Mouse (Mus musculus) MEL (cell line): ENCODE data around the gene Rab8b. TPM values are rescaled to one million over a fixed set of nuclear protein-coding genes. Genes with fewer than 3 reads are reported as not detected.
"Not testable (repeated sequence)": the region's sequence is repeated elsewhere in the genome, so short reads cannot be mapped to it uniquely, and the experiment has no call there.

ENCODE experiments used
- DNase-seq: peaks from one replicate; pipeline ENCODE4 v3.0.0; 2011; ENCODE audit warnings: low read depth, low spot score
- H3K27ac ChIP-seq: 2 replicates; pipeline ENCODE4 v1.5.1; 2012; ENCODE audit warnings: low read depth, mild to moderate bottlenecking, control low read depth, low read length, moderate library complexity; ENCODE audit not compliant: control insufficient read depth
- H3K27me3 ChIP-seq, 2 experiments: fragments of 150-350 bp in 1 of 2; sonication (generic) in 1 of 2; 2 replicates each; pipeline ENCODE4 v1.6.1; 2012; ENCODE audit warnings: low read length in 2 of 2, mild to moderate bottlenecking in 2 of 2, improper control_type of control experiment in 1 of 2, moderate library complexity in 1 of 2; ENCODE audit not compliant: insufficient read depth in 2 of 2, control insufficient read depth in 1 of 2
- H3K36me3 ChIP-seq, 2 experiments: 2 replicates each; pipeline ENCODE4 v1.6.1; 2012 to 2014; ENCODE audit warnings: low read length in 2 of 2, improper control_type of control experiment in 1 of 2, inconsistent platforms in 1 of 2, mild to moderate bottlenecking in 1 of 2; ENCODE audit not compliant: insufficient read depth in 2 of 2, control insufficient read depth in 1 of 2
- H3K4me1 ChIP-seq, 2 experiments: fragments of 150-350 bp in 1 of 2; sonication (generic) in 1 of 2; 2 replicates each; pipeline ENCODE4 v1.6.1; 2012; ENCODE audit warnings: low read length in 2 of 2, improper control_type of control experiment in 1 of 2, mild to moderate bottlenecking in 1 of 2; ENCODE audit not compliant: insufficient read depth in 2 of 2, control insufficient read depth in 1 of 2
- H3K4me3 ChIP-seq, 2 experiments: fragments of 150-350 bp in 1 of 2; sonication (generic) in 1 of 2; 2 replicates each; pipeline ENCODE4 v1.5.1; 2012; ENCODE audit warnings: low read depth in 2 of 2, low read length in 2 of 2, mild to moderate bottlenecking in 2 of 2, moderate library complexity in 2 of 2, control low read depth in 1 of 2, improper control_type of control experiment in 1 of 2; ENCODE audit not compliant: control insufficient read depth in 1 of 2, insufficient read depth in 1 of 2
- H3K79me2 ChIP-seq: 2 replicates; pipeline ENCODE4 v1.6.1; 2012; ENCODE audit warnings: mild to moderate bottlenecking, low read length, moderate library complexity; ENCODE audit not compliant: control insufficient read depth, poor library complexity, insufficient read depth
- H3K9ac ChIP-seq: 2 replicates; pipeline ENCODE4 v1.6.1; 2012; ENCODE audit warnings: low read depth, mild to moderate bottlenecking, control low read depth, low read length, moderate library complexity; ENCODE audit not compliant: control insufficient read depth, poor library complexity, severe bottlenecking
- H3K9me3 ChIP-seq: fragments of 150-350 bp; sonication (generic); replicated peaks from 2 replicates; pipeline ENCODE4 v1.6.1; 2012; ENCODE audit warnings: mild to moderate bottlenecking, low read length, improper control_type of control experiment, moderate library complexity; ENCODE audit not compliant: insufficient read depth
- BHLHE40 ChIP-seq: IDR thresholded peaks from 2 replicates; pipeline ENCODE4 v1.6.1; 2012; ENCODE audit warnings: low read depth, mild to moderate bottlenecking, inconsistent platforms, low read length, improper control_type of control experiment, borderline replicate concordance
- CHD1 ChIP-seq: IDR thresholded peaks from 2 replicates; pipeline ENCODE4 v1.6.1; 2012; ENCODE audit warnings: low read depth, mild to moderate bottlenecking, inconsistent platforms, low read length, improper control_type of control experiment
- CTCF ChIP-seq, 3 experiments: IDR thresholded peaks in 2 of 3; conservative IDR thresholded peaks in 1 of 3; 2 replicates each; pipeline ENCODE4 v1.5.1; 2011 to 2012; ENCODE audit warnings: low read length in 3 of 3, low read depth in 2 of 3, mild to moderate bottlenecking in 2 of 3, improper control_type of control experiment in 1 of 3, inconsistent platforms in 1 of 3, mixed read lengths in 1 of 3, moderate library complexity in 1 of 3; ENCODE audit not compliant: control insufficient read depth in 1 of 3, insufficient read depth in 1 of 3, poor library complexity in 1 of 3, severe bottlenecking in 1 of 3
- ELF1 ChIP-seq: IDR thresholded peaks from 2 replicates; pipeline ENCODE4 v1.6.1; 2014; ENCODE audit warnings: low read depth, mild to moderate bottlenecking, inconsistent platforms, low read length, improper control_type of control experiment, moderate library complexity
- EP300 ChIP-seq, 2 experiments: IDR thresholded peaks; 2 replicates each; pipeline ENCODE4 v1.6.1; 2011; ENCODE audit warnings: improper control_type of control experiment in 2 of 2, low read length in 2 of 2, low read depth in 1 of 2, mild to moderate bottlenecking in 1 of 2
- HCFC1 ChIP-seq: IDR thresholded peaks from 2 replicates; pipeline ENCODE4 v1.6.1; 2012; ENCODE audit warnings: low read depth, mild to moderate bottlenecking, inconsistent platforms, low read length, improper control_type of control experiment, moderate library complexity
- KAT2A ChIP-seq: conservative IDR thresholded peaks from 2 replicates; pipeline ENCODE4 v1.6.1; 2012; ENCODE audit warnings: low read depth, low read length, improper control_type of control experiment, inconsistent platforms
- MAFK ChIP-seq: IDR thresholded peaks from 2 replicates; pipeline ENCODE4 v1.6.1; 2011; ENCODE audit warnings: low read depth, mild to moderate bottlenecking, low read length, improper control_type of control experiment, borderline replicate concordance
- MAZ ChIP-seq: IDR thresholded peaks from 2 replicates; pipeline ENCODE4 v1.6.1; 2012; ENCODE audit warnings: low read depth, mild to moderate bottlenecking, inconsistent platforms, low read length, improper control_type of control experiment
- MEF2A ChIP-seq: IDR thresholded peaks from 2 replicates; pipeline ENCODE4 v1.6.1; 2014; ENCODE audit warnings: low read depth, mild to moderate bottlenecking, inconsistent platforms, low read length, improper control_type of control experiment; ENCODE audit not compliant: poor library complexity, insufficient replicate concordance, severe bottlenecking; ENCODE audit errors: extremely low read depth
- MXI1 ChIP-seq: IDR thresholded peaks from 2 replicates; pipeline ENCODE4 v1.6.1; 2011; ENCODE audit warnings: mild to moderate bottlenecking, low read depth, low read length, improper control_type of control experiment
- MYB ChIP-seq: IDR thresholded peaks from 2 replicates; pipeline ENCODE4 v1.6.1; 2011; ENCODE audit warnings: mild to moderate bottlenecking, low read depth, low read length, improper control_type of control experiment
- NELFE ChIP-seq: IDR thresholded peaks from 2 replicates; pipeline ENCODE4 v1.6.1; 2011; ENCODE audit warnings: low read depth, low read length, improper control_type of control experiment
- POLR2A ChIP-seq, 2 experiments: IDR thresholded peaks; 2 replicates each; pipeline ENCODE4 v1.6.1; 2011 to 2012; ENCODE audit warnings: low read length in 2 of 2, mild to moderate bottlenecking in 2 of 2, control low read depth in 1 of 2, improper control_type of control experiment in 1 of 2, low read depth in 1 of 2, moderate library complexity in 1 of 2; ENCODE audit not compliant: control insufficient read depth in 1 of 2, insufficient read depth in 1 of 2, poor library complexity in 1 of 2
- POLR2AphosphoS2 ChIP-seq: IDR thresholded peaks from 2 replicates; pipeline ENCODE4 v1.6.1; 2011; ENCODE audit warnings: low read length, improper control_type of control experiment
- POLR2AphosphoS5 ChIP-seq: IDR thresholded peaks from 2 replicates; pipeline ENCODE4 v1.6.1; 2012; ENCODE audit warnings: low read depth, borderline replicate concordance, mild to moderate bottlenecking, inconsistent platforms, low read length, moderate library complexity, mixed read lengths
- RAD21 ChIP-seq: IDR thresholded peaks from 2 replicates; pipeline ENCODE4 v1.6.1; 2011; ENCODE audit warnings: mild to moderate bottlenecking, low read depth, low read length, improper control_type of control experiment
- RCOR1 ChIP-seq: IDR thresholded peaks from 2 replicates; pipeline ENCODE4 v1.6.1; 2012; ENCODE audit warnings: low read depth, mild to moderate bottlenecking, inconsistent platforms, low read length, improper control_type of control experiment
- SMC3 ChIP-seq: IDR thresholded peaks from 2 replicates; pipeline ENCODE4 v1.6.1; 2011; ENCODE audit warnings: low read depth, low read length, improper control_type of control experiment
- TAL1 ChIP-seq: IDR thresholded peaks from 2 replicates; pipeline ENCODE4 v1.6.1; 2012; ENCODE audit warnings: mild to moderate bottlenecking, inconsistent platforms, low read length, moderate library complexity, mixed read lengths
- TBP ChIP-seq: IDR thresholded peaks from 2 replicates; pipeline ENCODE4 v1.8.0; 2011; ENCODE audit warnings: low read depth, low read length, improper control_type of control experiment
- USF1 ChIP-seq: IDR thresholded peaks from 2 replicates; pipeline ENCODE4 v1.6.1; 2014; ENCODE audit warnings: low read depth, mild to moderate bottlenecking, inconsistent platforms, low read length, improper control_type of control experiment, moderate library complexity
- USF2 ChIP-seq, 2 experiments: IDR thresholded peaks; 2 replicates each; pipeline ENCODE4 v1.6.1; 2011 to 2012; ENCODE audit warnings: improper control_type of control experiment in 2 of 2, low read length in 2 of 2, borderline replicate concordance in 1 of 2, inconsistent platforms in 1 of 2, low read depth in 1 of 2, mild to moderate bottlenecking in 1 of 2; ENCODE audit not compliant: insufficient read depth in 1 of 2
- ZC3H11A ChIP-seq: IDR thresholded peaks from 2 replicates; pipeline ENCODE4 v1.6.1; 2012; ENCODE audit warnings: low read depth, mild to moderate bottlenecking, inconsistent platforms, low read length, improper control_type of control experiment
- ZKSCAN1 ChIP-seq: IDR thresholded peaks from 2 replicates; pipeline ENCODE4 v1.6.1; 2012; ENCODE audit warnings: low read depth, mild to moderate bottlenecking, inconsistent platforms, low read length, improper control_type of control experiment, moderate library complexity
- ZNF384 ChIP-seq: IDR thresholded peaks from 2 replicates; pipeline ENCODE4 v1.6.1; 2012; ENCODE audit warnings: low read depth, mild to moderate bottlenecking, inconsistent platforms, low read length, improper control_type of control experiment
- polyA plus RNA-seq, 2 experiments: library from polyadenylated mRNA; stranded (reverse) in 1 of 2; unstranded in 1 of 2; fragments of >175 nt in 1 of 2; fragments of >200 nt in 1 of 2; gene quantifications; 2 replicates each; pipeline versions ENCODE4 v1.2.1 to v1.2.4; 2012; ENCODE audit warnings: low replicate concordance in 2 of 2, low read depth in 1 of 2; ENCODE audit not compliant: insufficient read length in 2 of 2, insufficient read depth in 1 of 2, missing spikeins in 1 of 2
- total RNA-seq: library from RNA; depleted of rRNA; stranded (reverse); fragments of 300-350 nt; gene quantifications from 2 replicates; pipeline ENCODE4 v1.2.3, GENCODE M21; 2012

The Rab8b gene
- total and polyA plus RNA-seq, 3 experiments, result 16.1 to 16.4 TPM; not detected in 1

DNA sequence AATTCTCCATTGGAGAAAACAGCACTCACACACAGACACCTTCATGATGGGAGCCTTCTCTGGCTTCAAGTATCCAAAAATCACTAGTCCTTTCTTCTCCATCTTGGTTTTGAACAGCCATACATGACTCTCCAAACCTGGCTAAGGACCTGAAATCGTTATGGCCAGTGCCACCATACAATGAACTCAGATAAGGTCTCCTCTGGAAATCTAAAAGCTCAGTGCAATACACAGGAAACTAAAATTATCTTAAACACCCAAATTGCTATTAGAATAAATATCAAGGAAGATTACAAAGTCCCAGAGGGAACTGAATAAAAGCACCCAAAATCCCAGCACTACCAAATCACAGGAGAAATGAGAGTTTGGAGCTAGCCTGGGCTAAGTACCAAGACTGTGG, 25.1 kb downstream of the Rab8b start (continued):
- TF ChIP-seq KAT2A (no peak), POLR2A (IDR thresholded peaks at IDR 0.05; ENCODE audit: control insufficient read depth in 1 of 2, insufficient read depth in 1 of 2, low read depth in 1 of 2, low read length in 2 of 2, poor library complexity in 1 of 2) (no peak), RCOR1 (peak; percentile 46; the same call in 1 of the 2 replicates), NELFE (no peak), ZKSCAN1 (no peak), USF2 (IDR thresholded peaks at IDR 0.05; ENCODE audit: borderline replicate concordance in 1 of 2, insufficient read depth in 1 of 2, low read depth in 1 of 2, low read length in 2 of 2) (no peak), MAZ (no peak), MYB (no peak), ZC3H11A (no peak), EP300 (IDR thresholded peaks at IDR 0.05; ENCODE audit: low read depth in 1 of 2, low read length in 2 of 2) (peak; percentile 56 to 61; a peak in 3 of 4 replicates), ZNF384 (no peak; the same call in 1 of the 2 replicates), CTCF (IDR thresholded peaks at IDR 0.05 in 2 of 3, conservative IDR thresholded peaks at IDR 0.05 in 1 of 3; ENCODE audit: control insufficient read depth in 1 of 3, insufficient read depth in 1 of 3, low read depth in 2 of 3, low read length in 3 of 3, poor library complexity in 1 of 3, severe bottlenecking in 1 of 3) (no peak), CHD1 (no peak), HCFC1 (no peak)
- TF ChIP-seq, all 39 proteins: peak for 5

DNA sequence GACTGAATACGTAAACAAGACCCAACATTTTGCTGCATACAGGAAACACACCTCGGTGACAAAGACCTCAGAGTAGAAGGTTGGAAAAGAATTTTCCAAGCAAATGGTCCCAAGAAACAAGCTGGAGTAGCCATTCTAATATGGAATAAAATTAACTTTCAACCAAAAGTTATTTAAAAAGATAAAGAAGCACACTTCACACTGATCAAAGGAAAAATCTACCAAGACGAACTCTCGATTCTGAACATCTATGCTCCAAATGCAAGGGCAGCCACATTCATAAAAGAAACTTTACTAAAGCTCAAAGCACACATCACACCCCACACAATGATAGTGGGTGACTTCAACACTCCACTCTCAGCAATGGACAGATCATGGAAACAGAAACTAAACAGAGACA, 27.0 kb downstream of the Rab8b start:
- not testable (repeated sequence) for H3K27me3 ChIP-seq, H3K4me3 ChIP-seq, DNase-seq, H3K27ac ChIP-seq, H3K9me3 ChIP-seq, H3K9ac ChIP-seq, H3K79me2 ChIP-seq
- Histone ChIP-seq H3K4me1 (peaks cover 12 to 17% of the 10 kb centered on the region in 2 experiments), H3K36me3 (peaks cover 0 to 23% of the 10 kb centered on the region in 2 experiments; a peak in 3 of 4 replicates)

DNA sequence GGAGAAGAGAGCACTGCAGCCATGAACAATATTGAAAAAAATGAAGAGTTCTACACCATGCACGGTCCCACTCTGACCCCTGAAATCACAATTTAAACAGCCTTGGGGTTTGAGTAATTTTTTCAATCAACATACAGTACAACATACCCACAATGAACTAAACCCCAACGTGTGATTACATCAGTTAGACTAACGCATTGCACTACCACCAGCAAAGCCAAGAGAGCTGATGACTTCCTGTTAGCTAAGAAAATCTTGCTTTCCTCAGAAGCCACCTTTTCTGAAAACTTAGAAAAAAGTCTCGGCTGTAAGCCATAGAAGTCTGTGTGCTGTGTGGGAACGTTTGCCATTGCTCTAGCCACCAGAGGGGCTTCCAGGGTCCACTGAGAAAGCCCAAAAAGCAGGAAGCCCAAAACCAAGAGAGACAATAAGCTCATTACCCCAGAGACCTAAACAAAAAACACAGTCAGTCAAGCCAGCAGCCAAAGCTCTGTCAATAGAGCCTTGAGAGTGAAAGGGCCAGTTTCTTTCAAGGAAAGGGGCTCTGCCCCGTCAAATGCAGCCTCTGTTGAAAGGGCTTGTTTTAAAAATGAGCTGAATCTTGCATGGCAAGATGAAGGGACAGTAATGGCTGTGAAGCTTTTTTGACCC, 31.4 kb downstream of the Rab8b start:
- Histone ChIP-seq H3K36me3 (no peaks in the 10 kb centered on the region; a peak in 1 of 4 replicates), H3K4me1 (no peaks in the 10 kb centered on the region; a peak in 1 of 4 replicates), H3K79me2 (peaks cover 3% of the 10 kb centered on the region; the same call in 1 of the 2 replicates), H3K27me3 (no peaks in the 10 kb centered on the region), H3K9me3 (no peaks in the 10 kb centered on the region), H3K4me3 (no peak overlapping the region), H3K27ac (no peak overlapping the region), H3K9ac (no peak overlapping the region)
- DNase-seq, result no peak
- TF ChIP-seq POLR2AphosphoS5 (no peak), MEF2A (no peak), SMC3 (no peak), EP300 (IDR thresholded peaks at IDR 0.05; ENCODE audit: low read depth in 1 of 2, low read length in 2 of 2) (no peak), MXI1 (no peak), TAL1 (no peak), BHLHE40 (no peak), ELF1 (no peak), CHD1 (no peak), POLR2A (IDR thresholded peaks at IDR 0.05; ENCODE audit: control insufficient read depth in 1 of 2, insufficient read depth in 1 of 2, low read depth in 1 of 2, low read length in 2 of 2, poor library complexity in 1 of 2) (no peak), POLR2AphosphoS2 (no peak), USF1 (no peak), TBP (no peak), ZNF384 (no peak), RAD21 (no peak), USF2 (IDR thresholded peaks at IDR 0.05; ENCODE audit: borderline replicate concordance in 1 of 2, insufficient read depth in 1 of 2, low read depth in 1 of 2, low read length in 2 of 2) (no peak), MAFK (no peak)
- TF ChIP-seq, all 39 proteins: peak for 0
